Mouse (Mus musculus) gastrocnemius, adult 2 months (tissue): ENCODE results near the gene H2-T24. TPM values are rescaled to one million over a fixed set of nuclear protein-coding genes. Genes with fewer than 3 reads are reported as not detected.
"Not testable (repeated sequence)": the region's sequence is repeated elsewhere in the genome, so short reads cannot be mapped to it uniquely, and the experiment has no call there.

Experiments
- DNase-seq: peaks from one replicate; pipeline ENCODE4 v3.0.0; 2022
- H3K27ac ChIP-seq: fragments of 200-600 bp; 2 replicates; pipeline ENCODE4 v1.8.1; 2022; ENCODE audit warnings: mild to moderate bottlenecking
- H3K4me3 ChIP-seq: fragments of 200-600 bp; 2 replicates; pipeline ENCODE4 v1.8.1; 2022; ENCODE audit warnings: mild to moderate bottlenecking, moderate library complexity
- CTCF ChIP-seq: fragments of 200-600 bp; IDR thresholded peaks from 2 replicates; pipeline ENCODE4 v1.8.1; 2022; ENCODE audit warnings: antibody characterized with exemption, mild to moderate bottlenecking, moderate library complexity
- intact Hi-C: fragments of 180-260 bp; cut with DNase I; formaldehyde crosslinking; loops from one replicate; pipeline ENCODE4 v1.15.1; 2025
- long read RNA-seq, 2 experiments: library from polyadenylated mRNA; stranded (forward); transcript quantifications; one replicate each; pipeline ENCODE4 v2.0.0; 2021
- total RNA-seq, 2 experiments: library from RNA; stranded (reverse); gene quantifications; 2 replicates each; pipeline ENCODE4 v1.2.3; 2021

The H2-T24 gene
- 1 to 10 TPM; 2.0 to 2.5 TPM for total RNA-seq
- long read RNA-seq, experiment 1, partial matches to known transcripts: 0 of 2 reads
- long read RNA-seq, experiment 1, other reads (novel, unspliced or antisense): 2 of 2 reads
- long read RNA-seq, experiment 2, partial matches to known transcripts: 0 of 2 reads
- long read RNA-seq, experiment 2, other reads (novel, unspliced or antisense): 2 of 2 reads

- peak; percentile 41 for TF ChIP-seq CTCF
- H3K27ac ChIP-seq: peak within 1 kb of the TSS; percentile 86
- DNase-seq: peak; percentile 69
- H3K4me3 ChIP-seq: peak within 1 kb of the TSS; percentile 72
- intact Hi-C loops: no loop called here
Measured at GRCm38 (mm10) chr17:36020191-36021073, at the start of gene H2-T24. Gene H2-T24 (minus strand): TSS chr17:36020560.

- DNase-seq: peak; percentile 89
- no peak overlapping the region for H3K27ac ChIP-seq
- peak; percentile 88 for TF ChIP-seq CTCF
- intact Hi-C loops: loop anchor here (10.0 kb wide), 2 partner anchors 74 to 134 kb away; partner anchors contain the start of gene H2-T3
- no peak overlapping the region for H3K4me3 ChIP-seq
Measured at GRCm38 (mm10) chr17:36060829-36061228, 40.5 kb upstream of the H2-T24 start.

- intact Hi-C loops: not testable (repeated sequence)
Measured at GRCm38 (mm10) chr17:36058362-36058761, 38.0 kb upstream of the H2-T24 start, which contains the start of gene Gm11127. Gene Gm11127 (minus strand): TSS chr17:36058371.

GRCm38 (mm10) chr17:36057927-36058326 is 37.6 kb upstream of the H2-T24 start:
- H3K4me3 ChIP-seq, intact Hi-C loops: not testable (repeated sequence)

More at GRCm38 (mm10) chr17:36058362-36058761, 38.0 kb upstream of the H2-T24 start, which contains the start of gene Gm11127:
- not testable (repeated sequence) for H3K27ac ChIP-seq, H3K4me3 ChIP-seq, DNase-seq

GRCm38 (mm10) chr17:36043286-36043685 is 22.9 kb upstream of the H2-T24 start:
- intact Hi-C loops: no loop called here
- DNase-seq: no peak
- TF ChIP-seq CTCF: no peak
- H3K4me3 ChIP-seq: peak overlapping the region; percentile 74
- peak overlapping the region; percentile 88 for H3K27ac ChIP-seq

More at GRCm38 (mm10) chr17:36057927-36058326, 37.6 kb upstream of the H2-T24 start:
- not testable (repeated sequence) for H3K27ac ChIP-seq, DNase-seq

- intact Hi-C loops: not testable (repeated sequence)
- Histone ChIP-seq H3K4me3 (peak within 1 kb of the TSS; percentile 74), H3K27ac (peak within 1 kb of the TSS; percentile 88)
- peak; percentile 70 for DNase-seq
Measured at GRCm38 (mm10) chr17:36042610-36043169, 22.3 kb upstream of the H2-T24 start, which contains the start of the genes H2-T22 and Gm6034. Gene H2-T22 (minus strand): TSS chr17:36042747. Gene Gm6034 (plus strand): TSS chr17:36042961.

DNA sequence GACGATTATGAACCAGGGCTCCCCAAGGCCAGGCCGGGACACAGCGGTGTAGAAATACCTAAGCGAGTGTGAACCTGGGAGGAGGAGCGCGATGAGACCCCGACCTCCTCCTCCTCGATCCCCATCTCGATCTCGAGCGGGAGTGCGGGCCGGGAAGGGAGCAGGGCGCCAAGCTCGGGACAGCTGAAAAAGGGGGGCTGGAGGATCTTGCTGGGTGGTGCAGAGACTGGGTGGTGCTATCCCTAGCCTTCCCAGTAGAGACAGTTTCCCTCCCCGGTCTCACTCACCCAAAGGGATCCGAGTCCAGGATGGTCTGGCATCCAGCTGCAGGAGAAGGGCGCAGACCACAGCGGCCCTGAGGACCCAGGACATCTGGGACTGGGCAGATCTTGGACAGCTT is 21.7 kb upstream of the H2-T24 start:
- peak; percentile 34 for DNase-seq
- peak overlapping the region; percentile 88 for H3K27ac ChIP-seq
- intact Hi-C loops: not testable (repeated sequence)
- H3K4me3 ChIP-seq: peak overlapping the region; percentile 74

DNA sequence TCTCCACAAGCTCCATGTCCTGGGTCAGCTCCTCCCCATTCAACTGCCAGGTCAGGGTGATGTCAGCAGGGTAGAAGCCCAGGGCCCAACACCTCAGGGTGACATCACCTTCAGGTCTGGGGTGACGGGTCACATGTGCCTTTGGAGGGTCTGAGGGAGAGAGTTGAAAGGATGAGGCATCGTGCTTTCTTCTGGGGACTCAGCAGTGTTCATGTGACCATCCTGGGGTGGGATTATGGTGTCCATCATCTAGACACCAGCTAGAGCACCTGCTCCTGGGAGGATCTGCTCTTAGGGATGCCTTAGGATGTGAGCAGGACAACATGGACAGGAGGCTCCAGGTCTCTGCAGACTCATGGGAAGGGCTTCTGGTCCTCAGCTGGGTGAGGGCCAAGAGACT is 20.2 kb upstream of the H2-T24 start:
- intact Hi-C loops, H3K4me3 ChIP-seq, DNase-seq, H3K27ac ChIP-seq: not testable (repeated sequence)

DNA sequence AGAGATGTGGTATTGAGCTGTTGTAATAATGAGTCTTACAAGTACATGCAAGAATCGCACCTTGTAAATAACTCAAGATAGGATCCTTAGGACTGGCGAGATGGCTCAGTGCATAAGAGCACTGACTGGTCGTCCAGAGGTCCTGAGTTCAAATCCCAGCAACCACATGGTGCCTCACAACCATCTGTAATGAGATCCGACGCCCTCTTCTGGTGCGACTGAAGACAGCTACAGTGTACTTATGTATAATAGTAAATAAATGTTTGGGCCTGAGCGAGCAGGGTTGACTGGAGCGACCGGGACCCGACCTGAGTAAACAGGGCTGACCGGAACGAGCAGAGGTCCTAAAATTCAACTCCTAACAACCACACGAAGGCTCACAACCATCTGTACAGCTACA is 15.8 kb upstream of the H2-T24 start:
- H3K4me3 ChIP-seq, intact Hi-C loops, H3K27ac ChIP-seq, DNase-seq: not testable (repeated sequence)

DNA sequence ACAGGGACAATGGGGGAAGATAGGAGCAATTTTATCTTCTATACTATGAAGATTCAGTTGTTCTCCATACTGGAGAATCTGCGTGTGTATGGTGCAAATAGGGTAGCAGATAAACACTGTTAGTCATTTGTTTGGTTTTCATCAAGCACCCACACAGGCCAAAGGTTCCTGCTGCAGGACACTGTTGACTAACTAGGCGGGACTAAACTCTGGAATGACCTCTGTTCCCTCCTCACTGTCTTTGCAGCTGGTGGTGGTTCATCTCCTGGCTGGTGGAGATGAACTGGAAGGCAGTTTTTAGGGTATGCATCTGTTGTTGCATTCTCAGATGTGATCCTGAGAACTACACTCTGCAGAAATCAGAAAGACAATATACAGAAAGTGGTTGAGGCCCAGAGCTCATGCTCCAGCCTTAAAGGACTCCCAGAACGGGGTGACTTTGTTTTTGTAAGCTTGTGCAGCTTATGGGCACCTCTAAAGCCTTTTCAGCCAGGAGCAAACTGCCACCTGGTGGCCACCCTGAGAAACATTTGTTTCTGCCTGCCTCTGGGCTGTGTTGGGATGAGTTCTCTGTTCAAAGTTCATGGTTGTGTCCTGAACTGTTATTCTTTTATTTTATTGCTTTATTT is 14.8 kb upstream of the H2-T24 start:
- intact Hi-C loops: loop anchor here (1.0 kb wide), 1 partner anchor 38 kb away; no protein-coding TSS in a partner anchor
- H3K27ac ChIP-seq: not testable (repeated sequence)

DNA sequence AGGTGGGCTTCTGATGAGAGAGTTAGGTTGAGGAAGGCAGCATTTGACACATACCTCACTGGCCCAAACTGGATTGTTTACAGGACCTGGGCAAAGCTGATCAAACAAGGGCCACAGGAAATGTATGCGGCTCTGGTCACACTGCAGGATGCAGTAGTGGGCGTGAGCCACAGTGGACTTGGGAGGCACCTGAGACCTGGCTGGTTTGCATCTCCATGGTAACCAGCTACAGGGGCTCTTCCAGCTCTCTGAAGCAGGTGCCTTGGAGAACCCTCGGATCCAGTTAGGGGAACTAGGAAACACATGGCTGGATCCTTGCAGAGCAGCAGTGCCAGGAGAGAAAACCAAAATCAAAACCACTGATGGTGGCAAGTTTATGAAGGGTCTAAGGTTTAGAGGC is 14.2 kb upstream of the H2-T24 start:
- H3K27ac ChIP-seq, H3K4me3 ChIP-seq, intact Hi-C loops, DNase-seq: not testable (repeated sequence)

More for the DNA sequence above, 14.8 kb upstream of the H2-T24 start:
- peak; percentile 72 for DNase-seq
- H3K4me3 ChIP-seq: not testable (repeated sequence)
- peak; percentile 73 for TF ChIP-seq CTCF

DNA sequence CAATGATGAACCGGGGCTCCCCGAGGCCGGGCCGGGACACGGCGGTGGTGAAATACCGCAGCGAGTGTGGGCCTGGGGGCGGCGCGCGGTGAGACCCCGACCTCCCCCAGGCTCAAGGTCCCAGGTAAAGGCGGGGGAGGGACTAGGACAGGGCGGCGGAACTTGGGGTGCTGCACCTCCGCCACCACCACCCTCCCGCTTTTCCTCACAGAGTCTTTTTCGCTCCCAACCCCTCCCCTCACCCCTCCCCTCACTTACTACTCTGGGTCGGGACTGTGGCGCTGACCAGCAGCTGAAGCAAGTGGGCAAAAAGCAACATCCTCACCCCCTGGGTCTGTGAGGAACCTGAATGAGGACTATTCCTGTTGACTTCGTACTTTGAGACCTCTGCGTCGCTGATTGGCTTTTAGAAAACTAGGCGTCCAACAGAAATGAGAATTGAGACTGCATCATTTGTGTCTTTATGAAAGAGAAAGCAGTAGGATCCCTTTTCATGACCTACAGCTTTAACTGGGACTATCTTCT is 12.1 kb upstream of the H2-T24 start, which contains the start of gene H2-T23:
Gene H2-T23 (minus strand): TSS at position 505 of the 525 bp plus-strand sequence.
- DNase-seq: peak; percentile 47
- intact Hi-C loops: not testable (repeated sequence)
- H3K4me3 ChIP-seq: peak within 1 kb of the TSS; percentile 90
- peak within 1 kb of the TSS; percentile 86 for H3K27ac ChIP-seq
